Mouse (Mus musculus): ENCODE measurements around the gene Ccdc81. TPM values are rescaled to one million over a fixed set of nuclear protein-coding genes. Genes with fewer than 3 reads are reported as not detected.

Ccdc81 gene
- total RNA-seq, 2 experiments from 2014 or later = 0.57 to 0.70 TPM

- Histone ChIP-seq H3K4me3 (no peak overlapping the region), H3K27ac (no peak overlapping the region)
- intact Hi-C loops (cut with DNase I) = no loop called here
- DNase-seq (ENCODE audit: extremely low spot score in 1 of 2, low spot score in 2 of 2) = no peak
- TF ChIP-seq CTCF (IDR thresholded peaks at IDR 0.05) = no peak
Measured at GRCm38 (mm10) chr7:89855196-89855595, 48.2 kb downstream of the Ccdc81 start.

- DNase-seq (ENCODE audit: extremely low spot score in 1 of 2, low spot score in 2 of 2) = no peak
- no peak overlapping the region for H3K4me3 ChIP-seq
- intact Hi-C loops (cut with DNase I) = no loop called here
- no peak for TF ChIP-seq CTCF (IDR thresholded peaks at IDR 0.05)
- no peak overlapping the region for H3K27ac ChIP-seq
Measured at GRCm38 (mm10) chr7:89853131-89853530, 50.3 kb downstream of the Ccdc81 start.

- intact Hi-C loops (cut with DNase I) = no loop called here
- H3K27ac ChIP-seq = no peak overlapping the region
- TF ChIP-seq CTCF (IDR thresholded peaks at IDR 0.05) = no peak
- no peak overlapping the region for H3K4me3 ChIP-seq
- DNase-seq (ENCODE audit: extremely low spot score in 1 of 2, low spot score in 2 of 2) = no peak
Measured at GRCm38 (mm10) chr7:89852158-89853095, 51.0 kb downstream of the Ccdc81 start.

- H3K4me3 ChIP-seq = no peak overlapping the region
- H3K27ac ChIP-seq = no peak overlapping the region
- TF ChIP-seq CTCF (IDR thresholded peaks at IDR 0.05) = no peak
- no peak for DNase-seq (ENCODE audit: extremely low spot score in 1 of 2, low spot score in 2 of 2)
- intact Hi-C loops (cut with DNase I) = no loop called here
Measured at GRCm38 (mm10) chr7:89850510-89850909, 52.9 kb downstream of the Ccdc81 start.

- no peak for DNase-seq (ENCODE audit: extremely low spot score in 1 of 2, low spot score in 2 of 2)
- Histone ChIP-seq H3K4me3 (no peak overlapping the region), H3K27ac (no peak overlapping the region)
- intact Hi-C loops (cut with DNase I) = no loop called here
- no peak for TF ChIP-seq CTCF (IDR thresholded peaks at IDR 0.05)
Measured at GRCm38 (mm10) chr7:89845669-89846068, 57.8 kb downstream of the Ccdc81 start.

GRCm38 (mm10) chr7:89843533-89843932, 59.9 kb downstream of the Ccdc81 start:
- Histone ChIP-seq H3K4me3 (no peak overlapping the region), H3K27ac (no peak overlapping the region)
- intact Hi-C loops (cut with DNase I) = no loop called here
- DNase-seq (ENCODE audit: extremely low spot score in 1 of 2, low spot score in 2 of 2) = no peak
- peak; percentile 69 for TF ChIP-seq CTCF (IDR thresholded peaks at IDR 0.05)

- Histone ChIP-seq H3K4me3 (no peak overlapping the region), H3K27ac (no peak overlapping the region)
- intact Hi-C loops (cut with DNase I) = no loop called here
- DNase-seq (ENCODE audit: extremely low spot score in 1 of 2, low spot score in 2 of 2) = no peak
- TF ChIP-seq CTCF (IDR thresholded peaks at IDR 0.05) = no peak
Measured at GRCm38 (mm10) chr7:89843121-89843520, 60.3 kb downstream of the Ccdc81 start.

- H3K4me3 ChIP-seq = no peak overlapping the region
- intact Hi-C loops (cut with DNase I) = loop anchor here (1.0 kb wide), 2 partner anchors 342 to 365 kb away; no protein-coding TSS in a partner anchor
- no peak for TF ChIP-seq CTCF (IDR thresholded peaks at IDR 0.05)
- no peak overlapping the region for H3K27ac ChIP-seq
- DNase-seq (ENCODE audit: extremely low spot score in 1 of 2, low spot score in 2 of 2) = no peak
Measured at GRCm38 (mm10) chr7:89842404-89842715, 61.1 kb downstream of the Ccdc81 start.

- intact Hi-C loops (cut with DNase I) = loop anchor here (1.0 kb wide), 2 partner anchors 342 to 365 kb away; no protein-coding TSS in a partner anchor
- H3K27ac ChIP-seq = no peak overlapping the region
- H3K4me3 ChIP-seq = no peak overlapping the region
- peak; percentile 91 for TF ChIP-seq CTCF (IDR thresholded peaks at IDR 0.05)
- DNase-seq (ENCODE audit: extremely low spot score in 1 of 2, low spot score in 2 of 2) = peak; percentile 84 to 87
Measured at GRCm38 (mm10) chr7:89841670-89842403, 61.6 kb downstream of the Ccdc81 start.

- DNase-seq (ENCODE audit: extremely low spot score in 1 of 2, low spot score in 2 of 2) = no peak
- Histone ChIP-seq H3K4me3 (no peak overlapping the region), H3K27ac (no peak overlapping the region)
- intact Hi-C loops (cut with DNase I) = no loop called here
- no peak for TF ChIP-seq CTCF (IDR thresholded peaks at IDR 0.05)
Measured at GRCm38 (mm10) chr7:89839721-89840120, 63.7 kb downstream of the Ccdc81 start.

- DNase-seq (ENCODE audit: extremely low spot score in 1 of 2, low spot score in 2 of 2) = no peak
- TF ChIP-seq CTCF (IDR thresholded peaks at IDR 0.05) = no peak
- no peak overlapping the region for H3K27ac ChIP-seq
- no peak overlapping the region for H3K4me3 ChIP-seq
- intact Hi-C loops (cut with DNase I) = no loop called here
Measured at GRCm38 (mm10) chr7:89837841-89838240, 65.6 kb downstream of the Ccdc81 start.

GRCm38 (mm10) chr7:89836676-89837075, 66.8 kb downstream of the Ccdc81 start:
- intact Hi-C loops (cut with DNase I) = no loop called here

More at GRCm38 (mm10) chr7:89836676-89837075, 66.8 kb downstream of the Ccdc81 start:
- no peak overlapping the region for H3K4me3 ChIP-seq
- no peak for DNase-seq (ENCODE audit: extremely low spot score in 1 of 2, low spot score in 2 of 2)
- TF ChIP-seq CTCF (IDR thresholded peaks at IDR 0.05) = no peak
- no peak overlapping the region for H3K27ac ChIP-seq
